Mouse (Mus musculus): ENCODE measurements around the gene Tldc1.

- TF ChIP-seq CTCF (IDR thresholded peaks at IDR 0.05; ENCODE audit: low read depth) (no peak), EP300 (optimal IDR thresholded peaks at IDR 0.05) (no peak)
Measured at GRCm38 (mm10) chr8:119823278-119823677, 45.1 kb upstream of the Tldc1 start.
